13 mouse cellular contexts compared by ENCODE assay signal in the genomic region with DNA sequence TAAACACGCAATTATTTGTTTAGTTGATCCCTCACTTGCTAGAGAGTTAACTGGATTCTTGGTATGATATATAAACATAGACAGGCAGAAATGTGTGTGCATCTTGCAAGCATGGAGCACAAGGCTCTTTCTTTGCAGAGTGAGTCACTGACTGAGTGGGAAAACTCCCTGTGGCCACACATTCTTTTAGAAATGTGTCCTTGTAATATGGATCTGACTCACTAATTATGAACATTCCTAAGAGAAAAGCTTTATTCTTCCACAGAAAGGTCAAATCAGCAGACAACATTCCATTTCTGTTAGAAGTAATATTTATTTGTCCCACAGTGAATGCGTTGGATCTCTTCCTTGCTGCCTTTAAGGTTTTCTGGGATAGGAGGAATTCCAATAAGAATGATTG. TPM values are rescaled to one million over a fixed set of nuclear protein-coding genes. Genes with fewer than 3 reads are reported as not detected.
DNase-seq lines count a peak whose midpoint lies in the region; ATAC-seq and TF ChIP-seq lines count a peak whose summit lies in the region.
"Had no signal": no experiment of that assay in that cellular context is flagged by ENCODE, and none has a peak within 500 bp of the region (broad histone marks: within the 10 kb centered on the region; RNA-seq: fewer than 3 reads in every experiment).

No protein-coding gene starts in this region.

- POLR2A ChIA-PET in Patski (lab: Charles Lee), result no interaction called here

- TF ChIP-seq CTCF in intestine, postnatal 0 days (IDR thresholded peaks at IDR 0.05; ENCODE audit: low read depth), result no peak
- TF ChIP-seq CTCF in C2C12 (IDR thresholded peaks at IDR 0.05; ENCODE audit: control insufficient read depth, insufficient read depth, insufficient read length), result no peak
- TF ChIP-seq CTCF in Patski (IDR thresholded peaks at IDR 0.05), result no peak

- ATAC-seq in intestine, embryonic 14.5 days (replicated peaks; ENCODE audit: low FRiP score, low TSS enrichment, low read depth), result no peak
- no peak for ATAC-seq in intestine, postnatal 0 days
- peak; percentile 85 for ATAC-seq in Patski
- no peak; the same call in 1 of the 2 replicates for ATAC-seq in limb, embryonic 14.5 days (ENCODE audit: low FRiP score, low read depth)
- ATAC-seq: activated CD4-positive, CD25-positive, alpha-beta regulatory T cell, adult 4 months; forebrain, embryonic 14.5 days had no signal

- H3K9ac ChIP-seq in intestine, embryonic 14.5 days (ENCODE audit: low read length), result no peak overlapping the region
- H3K9ac ChIP-seq in intestine, postnatal 0 days (ENCODE audit: low read depth, low read length), result no peak overlapping the region
- no peak overlapping the region for H3K9ac ChIP-seq in limb, embryonic 14.5 days (ENCODE audit: low read depth, low read length, severe bottlenecking)

- peak overlapping the region; percentile 18; the same call in 1 of the 2 replicates for H3K27ac ChIP-seq in intestine, embryonic 14.5 days (ENCODE audit: low read depth)
- no peak overlapping the region for H3K27ac ChIP-seq in intestine, postnatal 0 days (ENCODE audit: low read depth, low read length)
- H3K27ac ChIP-seq in limb, embryonic 14.5 days (replicated peaks; ENCODE audit: low read depth, low read length), result 0 out of 2 replicates have a peak overlapping the region, but pooled peaks have one; percentile 63
- no peak overlapping the region for H3K27ac ChIP-seq in hindbrain, embryonic 10.5 days
- H3K27ac ChIP-seq: macrophage had no signal

- no peaks in the 10 kb centered on the region for H3K79me3 ChIP-seq in C2C12 (ENCODE audit: low read depth)

- no peaks in the 10 kb centered on the region; the same call in 1 of the 2 replicates for H3K4me1 ChIP-seq in intestine, embryonic 14.5 days (replicated peaks; ENCODE audit: control insufficient read depth, insufficient read depth, low read length)
- H3K4me1 ChIP-seq in intestine, postnatal 0 days (replicated peaks; ENCODE audit: control insufficient read depth, insufficient read depth, low read length), result no peaks in the 10 kb centered on the region
- peaks cover 13% of the 10 kb centered on the region; the same call in 1 of the 2 replicates for H3K4me1 ChIP-seq in limb, embryonic 14.5 days (ENCODE audit: control insufficient read depth, insufficient read depth, low read length)
- peaks cover 8% of the 10 kb centered on the region for H3K4me1 ChIP-seq in hindbrain, embryonic 10.5 days (replicated peaks)

- no peaks in the 10 kb centered on the region for H3K36me3 ChIP-seq in intestine, embryonic 14.5 days (ENCODE audit: control insufficient read depth, insufficient read depth, low read length)
- no peaks in the 10 kb centered on the region; the same call in 1 of the 2 replicates for H3K36me3 ChIP-seq in intestine, postnatal 0 days (ENCODE audit: control insufficient read depth, insufficient read depth)
- no peaks in the 10 kb centered on the region for H3K36me3 ChIP-seq in C2C12 (ENCODE audit: control insufficient read depth, insufficient read depth)
- H3K36me3 ChIP-seq in limb, embryonic 14.5 days (ENCODE audit: control insufficient read depth, insufficient read depth, low read length), result no peaks in the 10 kb centered on the region
- 0 out of 2 replicates have a peak, but pooled peaks cover 6% of the 10 kb centered on the region for H3K36me3 ChIP-seq in hindbrain, embryonic 10.5 days

- H3K4me2 ChIP-seq in intestine, embryonic 14.5 days (ENCODE audit: low read length), result no peak overlapping the region
- no peak overlapping the region for H3K4me2 ChIP-seq in intestine, postnatal 0 days (replicated peaks; ENCODE audit: low read depth)
- H3K4me2 ChIP-seq in limb, embryonic 14.5 days (replicated peaks; ENCODE audit: low read depth, low read length, severe bottlenecking), result no peak overlapping the region

- in situ Hi-C loops in Patski (cut with MboI; ENCODE audit: low pct_unique_long_range_greater_than_20kb), result loop anchor here (25.0 kb wide), 1 partner anchor 1066 kb away; no protein-coding TSS in a partner anchor

- H3K79me2 ChIP-seq in C2C12 (ENCODE audit: control insufficient read depth, insufficient read depth), result no peaks in the 10 kb centered on the region

- no peak for TF ChIP-seq POLR2A in limb, embryonic 14.5 days (IDR thresholded peaks at IDR 0.05; ENCODE audit: borderline replicate concordance, extremely low read depth, insufficient read depth, insufficient read length)

- DNase-seq in intestine, embryonic 14.5 days (ENCODE audit: low spot score), result no peak
- DNase-seq in Patski (ENCODE audit: low read depth, low spot score), result peak; percentile 69
- DNase-seq in limb, embryonic 14.5 days (ENCODE audit: low spot score), result peak; percentile 29
- no peak for DNase-seq in thymus, postnatal 36 days
- DNase-seq in hindbrain, embryonic 10.5 days (ENCODE audit: low spot score), result no peak
- DNase-seq: kidney, adult 2 months; liver; right cerebral cortex, postnatal 14 days had no signal

- no peaks in the 10 kb centered on the region for H3K27me3 ChIP-seq in intestine, embryonic 14.5 days (replicated peaks; ENCODE audit: control insufficient read depth, insufficient read depth, low read length)
- H3K27me3 ChIP-seq in intestine, postnatal 0 days (replicated peaks; ENCODE audit: control insufficient read depth, insufficient read depth, low read length), result no peaks in the 10 kb centered on the region
- H3K27me3 ChIP-seq in C2C12 (ENCODE audit: control insufficient read depth, insufficient read depth, insufficient read length), result no peaks in the 10 kb centered on the region
- no peaks in the 10 kb centered on the region for H3K27me3 ChIP-seq in Patski
- no peaks in the 10 kb centered on the region for H3K27me3 ChIP-seq in limb, embryonic 14.5 days (ENCODE audit: control insufficient read depth, insufficient read depth, low read length)
- no peaks in the 10 kb centered on the region for H3K27me3 ChIP-seq in hindbrain, embryonic 10.5 days (ENCODE audit: insufficient read depth, poor library complexity, severe bottlenecking)

- H3K9me3 ChIP-seq in intestine, embryonic 14.5 days (ENCODE audit: control insufficient read depth, low read length), result no peaks in the 10 kb centered on the region
- H3K9me3 ChIP-seq in intestine, postnatal 0 days (ENCODE audit: control insufficient read depth), result no peaks in the 10 kb centered on the region
- H3K9me3 ChIP-seq in limb, embryonic 14.5 days (ENCODE audit: control insufficient read depth, low read length), result no peaks in the 10 kb centered on the region
- no peaks in the 10 kb centered on the region for H3K9me3 ChIP-seq in hindbrain, embryonic 10.5 days

- CTCF ChIA-PET in Patski (lab: Charles Lee), result interaction anchor here (0.9 kb wide), 1 partner anchor 13 kb away, joined by 3 read pairs; no protein-coding TSS in a partner anchor

- WGBS in intestine, embryonic 14.5 days, result 67% methylated on average over 2 of the region's 2 CpGs
- 68% methylated on average over 2 of the region's 2 CpGs for WGBS in intestine, postnatal 0 days
- 68% methylated on average over 2 of the region's 2 CpGs for WGBS in limb, embryonic 14.5 days
- WGBS in hindbrain, embryonic 10.5 days, result 91% methylated on average over 2 of the region's 2 CpGs

- no peak overlapping the region for H3K4me3 ChIP-seq in intestine, embryonic 14.5 days (ENCODE audit: low read depth, low read length)
- H3K4me3 ChIP-seq in intestine, postnatal 0 days (ENCODE audit: low read depth, low read length), result no peak overlapping the region
- no peak overlapping the region for H3K4me3 ChIP-seq in C2C12 (ENCODE audit: insufficient read depth, poor library complexity, severe bottlenecking)
- no peak overlapping the region for H3K4me3 ChIP-seq in limb, embryonic 14.5 days (replicated peaks; ENCODE audit: low read length)
- no peak overlapping the region for H3K4me3 ChIP-seq in hindbrain, embryonic 10.5 days

- H3ac ChIP-seq in C2C12 (ENCODE audit: control insufficient read depth, insufficient read length, low read depth), result no peak overlapping the region

TF ChIP-seq in C2C12, 6 proteins besides CTCF, POLR2A, EP300 and RAD21:
- TF ChIP-seq MYOD1 (IDR thresholded peaks at IDR 0.05; ENCODE audit: control insufficient read depth, insufficient read length, low read depth) (no peak), FOSL1 (IDR thresholded peaks at IDR 0.05; ENCODE audit: insufficient read depth, low read length, poor library complexity, severe bottlenecking) (peak; percentile 98), MAX (IDR thresholded peaks at IDR 0.05) (peak; percentile 88)

RNA-seq across cellular contexts. Expression of gene Akap7, which starts 35.9 kb away (rescaled TPM):
- polyA plus RNA-seq in intestine, embryonic 14.5 days (2014; fragmentation: Nextera tagmentation; extraction: Ambion mirVana), result 35.0 and 36.4 TPM in 2 replicates
- 42.3 and 51.6 TPM in 2 replicates for polyA plus RNA-seq in intestine, postnatal 0 days (2015; fragmentation: Nextera tagmentation; extraction: Ambion mirVana)
- polyA plus RNA-seq in C2C12 (2012; fragmentation: generic; extraction: Trizol) (4.6 TPM), Patski (2021) (33.2 TPM)
- polyA plus RNA-seq in limb, embryonic 14.5 days (2012; rRNA removed), result 14.1 and 20.9 TPM in 2 replicates
- 17.6 and 20.0 TPM in 2 replicates for polyA plus RNA-seq in limb, embryonic 14.5 days (2014; fragmentation: Nextera tagmentation; extraction: Ambion mirVana)
- polyA plus RNA-seq in hindbrain, embryonic 10.5 days (2016; fragmentation: Nextera tagmentation; extraction: Ambion mirVana), result 15.6 and 16.3 TPM in 2 replicates

Comparison
In these comparisons a context has a peak if more than half of its experiments do, and no peak if none do; other contexts are left out.
1. H3K27ac ChIP-seq: peak in intestine, embryonic 14.5 days (single experiment) and limb, embryonic 14.5 days (single experiment); none in intestine, postnatal 0 days (single experiment) and hindbrain, embryonic 10.5 days (single experiment).
2. DNase-seq: peak in Patski (single experiment) and limb, embryonic 14.5 days (single experiment); none in intestine, embryonic 14.5 days (single experiment), thymus, postnatal 36 days (0 of 2) and hindbrain, embryonic 10.5 days (single experiment).